Mouse (Mus musculus) neutrophil, adult 65 days (primary cell): ENCODE measurements around the gene Bpifa2. TPM values are rescaled to one million over a fixed set of nuclear protein-coding genes. Genes with fewer than 3 reads are reported as not detected.

Experiments used
- total RNA-seq: library from RNA; stranded (reverse); gene quantifications from 2 replicates; pipeline ENCODE4 v1.2.4, GENCODE M21; 2023

Bpifa2 gene
- not detected in 2 replicates for total RNA-seq

GRCm38 (mm10) chr2:154007965-154008364 lies at the start of gene Bpifa2:
Bpifa2 (plus strand) TSS chr2:154008265.

GRCm38 (mm10) chr2:153974582-153974981 lies 33.5 kb upstream of the Bpifa2 start, which contains the start of gene Bpifa6:
Bpifa6 (plus strand) TSS chr2:153974945.

Other genes starting within 250 kb of the Bpifa2 start
- gene Efcab8, start 228.3 kb upstream of the Bpifa2 start, total RNA-seq = 0.51 and 0.57 TPM in 2 replicates
- gene Sun5, start 137.2 kb upstream of the Bpifa2 start, total RNA-seq = not detected in 2 replicates
- gene Bpifb2, start 133.2 kb upstream of the Bpifa2 start, total RNA-seq = not detected in 2 replicates
- not detected in 2 replicates for gene Bpifb6, start 107.9 kb upstream of the Bpifa2 start, total RNA-seq
- gene Bpifb3, start 90.0 kb upstream of the Bpifa2 start, total RNA-seq = not detected in 2 replicates
- not detected in 2 replicates for gene Bpifb4, start 70.1 kb upstream of the Bpifa2 start, total RNA-seq
- gene Bpifa6, start 33.3 kb upstream of the Bpifa2 start, total RNA-seq = not detected in 2 replicates
- gene Bpifa3, start 122.1 kb downstream of the Bpifa2 start, total RNA-seq = not detected in 2 replicates
- not detected in 2 replicates for gene Bpifa1, start 134.6 kb downstream of the Bpifa2 start, total RNA-seq
- not detected in 2 replicates for gene Bpifa5, start 154.3 kb downstream of the Bpifa2 start, total RNA-seq
- not detected in 2 replicates for gene Bpifb1, start 182.6 kb downstream of the Bpifa2 start, total RNA-seq
- not detected in 2 replicates for gene Bpifb5, start 215.5 kb downstream of the Bpifa2 start, total RNA-seq
- gene Bpifb9a, start 249.6 kb downstream of the Bpifa2 start, total RNA-seq = not detected in 2 replicates